Mouse (Mus musculus) ovary, adult 10 weeks (tissue): Measurements from ENCODE around the gene Rab7b. TPM values are rescaled to one million over a fixed set of nuclear protein-coding genes. Genes with fewer than 3 reads are reported as not detected.

ENCODE experiments used
- polyA plus RNA-seq: library from polyadenylated mRNA; stranded (reverse); fragments of 350-450 nt; fragmentation: Illumina TruSeq; extraction: RNeasy Lipid Tissue Mini Kit (QIAGEN cat#74804); gene quantifications from one replicate; pipeline ENCODE4 v1.2.3, GENCODE M21; 2014

The Rab7b gene
- polyA plus RNA-seq, result 11.9 TPM

GRCm38 (mm10) chr1:131688475-131688874 lies at the start of gene Rab7b:
Rab7b (plus strand) TSS chr1:131688695.

GRCm38 (mm10) chr1:131743868-131744464 lies 55.5 kb downstream of the Rab7b start, which contains the start of gene Slc26a9:
Slc26a9 (plus strand) TSS chr1:131744022.

Other genes starting within 250 kb of the Rab7b start
- 24.2 TPM for gene Srgap2, start 161.3 kb upstream of the Rab7b start, polyA plus RNA-seq
- gene Fam72a, start 160.8 kb upstream of the Rab7b start, polyA plus RNA-seq, result 4.8 TPM
- not detected for gene Avpr1b, start 89.5 kb upstream of the Rab7b start, polyA plus RNA-seq
- gene Ctse, start 50.4 kb upstream of the Rab7b start, polyA plus RNA-seq, result 0.26 TPM
- gene Slc26a9, start 55.3 kb downstream of the Rab7b start, polyA plus RNA-seq, result 0.54 TPM
- gene Pm20d1, start 108.7 kb downstream of the Rab7b start, polyA plus RNA-seq, result 2.8 TPM
- gene Slc41a1, start 138.8 kb downstream of the Rab7b start, polyA plus RNA-seq, result 23.7 TPM
- gene Rab29, start 178.5 kb downstream of the Rab7b start, polyA plus RNA-seq, result 3.7 TPM
- gene Nucks1, start 221.8 kb downstream of the Rab7b start, polyA plus RNA-seq, result 217 TPM